Mouse (Mus musculus): ENCODE results near the gene Lao1. TPM values are rescaled to one million over a fixed set of nuclear protein-coding genes. Genes with fewer than 3 reads are reported as not detected.

Lao1 gene
- polyA plus RNA-seq, 1 experiment from 2014 or later, result not detected

- Histone ChIP-seq H3K27me3 (ENCODE audit: insufficient read depth, poor library complexity, severe bottlenecking) (no peaks in the 10 kb centered on the region), H3K4me1 (peaks cover 23% of the 10 kb centered on the region), H3K4me3 (no peak overlapping the region), H3K36me3 (no peaks in the 10 kb centered on the region), H3K27ac (no peak overlapping the region; the same call in 1 of the 2 replicates), H3K9me3 (no peaks in the 10 kb centered on the region)
- DNase-seq (ENCODE audit: low spot score), result no peak
- 43% methylated on average over 10 of the region's 10 CpGs for WGBS
Observed at GRCm38 (mm10) chr4:119001696-119002095, 40.3 kb downstream of the Lao1 start.

GRCm38 (mm10) chr4:119002512-119002911, 41.1 kb downstream of the Lao1 start:
- WGBS, result 70% methylated on average over 3 of the region's 3 CpGs
- Histone ChIP-seq H3K9me3 (no peaks in the 10 kb centered on the region), H3K27me3 (ENCODE audit: insufficient read depth, poor library complexity, severe bottlenecking) (no peaks in the 10 kb centered on the region), H3K36me3 (no peaks in the 10 kb centered on the region), H3K27ac (no peak overlapping the region), H3K4me3 (no peak overlapping the region), H3K4me1 (peaks cover 30% of the 10 kb centered on the region)
- no peak for DNase-seq (ENCODE audit: low spot score)

- WGBS, result 71% methylated on average over 3 of the region's 3 CpGs
- Histone ChIP-seq H3K4me3 (no peak overlapping the region), H3K4me1 (peaks cover 46% of the 10 kb centered on the region), H3K27me3 (ENCODE audit: insufficient read depth, poor library complexity, severe bottlenecking) (no peaks in the 10 kb centered on the region), H3K36me3 (no peaks in the 10 kb centered on the region), H3K9me3 (no peaks in the 10 kb centered on the region), H3K27ac (no peak overlapping the region)
- DNase-seq (ENCODE audit: low spot score), result no peak
Observed at GRCm38 (mm10) chr4:119004178-119004577, 42.8 kb downstream of the Lao1 start.

- Histone ChIP-seq H3K9me3 (no peaks in the 10 kb centered on the region), H3K4me1 (peaks cover 50% of the 10 kb centered on the region), H3K27ac (0 out of 2 replicates have a peak overlapping the region, but pooled peaks have one; percentile 79), H3K27me3 (ENCODE audit: insufficient read depth, poor library complexity, severe bottlenecking) (no peaks in the 10 kb centered on the region), H3K4me3 (no peak overlapping the region), H3K36me3 (no peaks in the 10 kb centered on the region)
- WGBS, result 46% methylated on average over 7 of the region's 7 CpGs
- peak; percentile 91 for DNase-seq (ENCODE audit: low spot score)
Observed at GRCm38 (mm10) chr4:119004613-119005339, 43.4 kb downstream of the Lao1 start.

GRCm38 (mm10) chr4:119007602-119008001, 46.2 kb downstream of the Lao1 start:
- Histone ChIP-seq H3K36me3 (no peaks in the 10 kb centered on the region), H3K4me3 (no peak overlapping the region), H3K27me3 (ENCODE audit: insufficient read depth, poor library complexity, severe bottlenecking) (no peaks in the 10 kb centered on the region), H3K4me1 (peaks cover 56% of the 10 kb centered on the region), H3K27ac (peak overlapping the region; percentile 85), H3K9me3 (no peaks in the 10 kb centered on the region)
- no peak for DNase-seq (ENCODE audit: low spot score)
- WGBS, result 74% methylated on average over 6 of the region's 6 CpGs

GRCm38 (mm10) chr4:119008476-119008875, 47.1 kb downstream of the Lao1 start:
- peak overlapping the region; percentile 85 for H3K27ac ChIP-seq
- H3K27me3 ChIP-seq (ENCODE audit: insufficient read depth, poor library complexity, severe bottlenecking), result no peaks in the 10 kb centered on the region
- DNase-seq (ENCODE audit: low spot score), result no peak
- peaks cover 56% of the 10 kb centered on the region for H3K4me1 ChIP-seq
- H3K4me3 ChIP-seq, result no peak overlapping the region
- no peaks in the 10 kb centered on the region for H3K9me3 ChIP-seq
- WGBS, result 34% methylated on average over 6 of the region's 6 CpGs
- no peaks in the 10 kb centered on the region for H3K36me3 ChIP-seq

GRCm38 (mm10) chr4:119009814-119010213, 48.4 kb downstream of the Lao1 start:
- Histone ChIP-seq H3K9me3 (no peaks in the 10 kb centered on the region), H3K4me3 (no peak overlapping the region), H3K27ac (peak overlapping the region; percentile 85), H3K36me3 (no peaks in the 10 kb centered on the region), H3K27me3 (ENCODE audit: insufficient read depth, poor library complexity, severe bottlenecking) (no peaks in the 10 kb centered on the region), H3K4me1 (peaks cover 59% of the 10 kb centered on the region)
- DNase-seq (ENCODE audit: low spot score), result no peak
- 76% methylated on average over 8 of the region's 8 CpGs for WGBS

GRCm38 (mm10) chr4:119011050-119011680, 49.8 kb downstream of the Lao1 start:
- Histone ChIP-seq H3K27ac (peak overlapping the region; percentile 78), H3K4me1 (peaks cover 67% of the 10 kb centered on the region), H3K36me3 (no peaks in the 10 kb centered on the region), H3K4me3 (no peak overlapping the region), H3K27me3 (ENCODE audit: insufficient read depth, poor library complexity, severe bottlenecking) (no peaks in the 10 kb centered on the region), H3K9me3 (no peaks in the 10 kb centered on the region)
- WGBS, result 71% methylated on average over 10 of the region's 10 CpGs
- no peak for DNase-seq (ENCODE audit: low spot score)

GRCm38 (mm10) chr4:119013031-119013430, 51.7 kb downstream of the Lao1 start:
- peaks cover 65% of the 10 kb centered on the region for H3K4me1 ChIP-seq
- peak overlapping the region; percentile 49 for H3K27ac ChIP-seq
- no peak overlapping the region for H3K4me3 ChIP-seq
- no peaks in the 10 kb centered on the region for H3K36me3 ChIP-seq
- DNase-seq (ENCODE audit: low spot score), result no peak
- H3K27me3 ChIP-seq (ENCODE audit: insufficient read depth, poor library complexity, severe bottlenecking), result no peaks in the 10 kb centered on the region
- no peaks in the 10 kb centered on the region for H3K9me3 ChIP-seq
- WGBS, result 78% methylated on average over 5 of the region's 5 CpGs

- DNase-seq (ENCODE audit: low spot score), result no peak
- peaks cover 65% of the 10 kb centered on the region for H3K4me1 ChIP-seq
- H3K27ac ChIP-seq, result peak overlapping the region; percentile 67
- no peaks in the 10 kb centered on the region for H3K9me3 ChIP-seq
- H3K4me3 ChIP-seq, result no peak overlapping the region
- H3K36me3 ChIP-seq, result no peaks in the 10 kb centered on the region
- no peaks in the 10 kb centered on the region for H3K27me3 ChIP-seq (ENCODE audit: insufficient read depth, poor library complexity, severe bottlenecking)
Observed at GRCm38 (mm10) chr4:119014997-119015396, 53.6 kb downstream of the Lao1 start.

GRCm38 (mm10) chr4:119015557-119015956, 54.2 kb downstream of the Lao1 start:
- H3K4me1 ChIP-seq, result peaks cover 64% of the 10 kb centered on the region
- H3K27me3 ChIP-seq (ENCODE audit: insufficient read depth, poor library complexity, severe bottlenecking), result no peaks in the 10 kb centered on the region
- H3K9me3 ChIP-seq, result no peaks in the 10 kb centered on the region
- no peak for DNase-seq (ENCODE audit: low spot score)
- H3K36me3 ChIP-seq, result no peaks in the 10 kb centered on the region
- peak overlapping the region; percentile 67 for H3K27ac ChIP-seq
- no peak overlapping the region for H3K4me3 ChIP-seq
- 62% methylated on average over 6 of the region's 6 CpGs for WGBS

- peaks cover 67% of the 10 kb centered on the region for H3K4me1 ChIP-seq
- no peaks in the 10 kb centered on the region for H3K27me3 ChIP-seq (ENCODE audit: insufficient read depth, poor library complexity, severe bottlenecking)
- 85% methylated on average over 5 of the region's 5 CpGs for WGBS
- peak overlapping the region; percentile 62; the same call in 1 of the 2 replicates for H3K27ac ChIP-seq
- H3K9me3 ChIP-seq, result no peaks in the 10 kb centered on the region
- no peak overlapping the region for H3K4me3 ChIP-seq
- H3K36me3 ChIP-seq, result no peaks in the 10 kb centered on the region
- no peak for DNase-seq (ENCODE audit: low spot score)
Observed at GRCm38 (mm10) chr4:119017078-119017477, 55.7 kb downstream of the Lao1 start.

All from heart, embryonic 10.5 days (tissue).